Mouse (Mus musculus) neural tube, embryonic 14.5 days (tissue): ENCODE measurements at regions not wholly inside any gene's neighbourhood (a gene's known extent, or its start where the extent isn't known, plus 50 kb on each side); places are given as distances from the start of the nearest gene placed in this dataset.

Experiments used
- ATAC-seq: fragments of 200-750 bp; cut with Nextera tagmentation; 2 replicates; pipeline ENCODE4 v1.8.0; 2017; ENCODE audit warnings: low read depth, mild to moderate bottlenecking, moderate TSS enrichment, moderate library complexity
- H3K27ac ChIP-seq: fragments of 300-500 bp; sonication (generic); 2 replicates; pipeline ENCODE4 v1.5.1; 2014; ENCODE audit warnings: low read depth, mild to moderate bottlenecking, control low read depth, low read length, moderate library complexity, mixed read lengths
- H3K27me3 ChIP-seq: fragments of 300-500 bp; sonication (generic); 2 replicates; pipeline ENCODE4 v1.6.1; 2014; ENCODE audit warnings: low read length; ENCODE audit not compliant: control insufficient read depth, insufficient read depth
- H3K36me3 ChIP-seq: fragments of 300-500 bp; sonication (generic); 2 replicates; pipeline ENCODE4 v1.6.1; 2014; ENCODE audit warnings: low read length, mixed read lengths; ENCODE audit not compliant: control insufficient read depth, insufficient read depth
- H3K4me1 ChIP-seq: fragments of 300-500 bp; sonication (generic); 2 replicates; pipeline ENCODE4 v1.6.1; 2014; ENCODE audit warnings: low read length; ENCODE audit not compliant: control insufficient read depth, insufficient read depth
- H3K4me2 ChIP-seq: fragments of 300-500 bp; sonication (generic); 2 replicates; pipeline ENCODE4 v1.6.1; 2014; ENCODE audit warnings: mild to moderate bottlenecking, low read depth, low read length, control low read depth
- H3K4me3 ChIP-seq: fragments of 300-500 bp; sonication (generic); 2 replicates; pipeline ENCODE4 v1.5.1; 2014; ENCODE audit warnings: low read depth, low read length, control low read depth, mixed read lengths
- H3K9ac ChIP-seq: fragments of 300-500 bp; sonication (generic); replicated peaks from 2 replicates; pipeline ENCODE4 v1.6.1; 2014; ENCODE audit warnings: low read depth, mild to moderate bottlenecking, control low read depth, low read length, mixed read lengths
- H3K9me3 ChIP-seq: fragments of 300-500 bp; sonication (generic); 2 replicates; pipeline ENCODE4 v1.6.1; 2016; ENCODE audit warnings: low read length; ENCODE audit not compliant: control insufficient read depth
- WGBS: fragments of 180-500 bp; shearing (Covaris S2); extraction: QIAGEN DNeasy Blood & Tissue Kit; methylation state at CpG from one replicate; pipeline ENCODE4 v1.1.7; 2014; 5-methylcytosine and 5-hydroxymethylcytosine counted together

DNA sequence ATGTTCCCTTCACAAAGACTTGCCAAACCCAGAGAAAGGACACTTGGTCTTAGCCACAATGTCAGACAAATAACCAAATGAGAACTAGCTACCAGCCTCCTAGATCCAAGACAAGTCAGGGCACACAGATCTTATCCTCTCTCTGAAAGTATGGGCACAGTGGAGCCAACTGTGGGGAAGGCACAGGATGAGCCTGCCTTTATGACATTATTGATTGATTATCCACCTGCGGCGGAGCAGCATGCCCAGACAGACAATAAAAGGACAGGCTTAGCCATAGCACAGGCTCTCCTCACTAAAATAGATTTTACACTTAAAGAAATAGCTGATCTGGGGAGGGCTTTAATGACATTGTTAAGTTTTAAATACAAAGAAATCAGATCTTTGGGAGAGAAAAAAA lies 117.9 kb downstream of the Maf start:
- Histone ChIP-seq H3K27me3 (no peaks in the 10 kb centered on the region), H3K4me2 (no peak overlapping the region), H3K27ac (no peak overlapping the region), H3K9me3 (no peaks in the 10 kb centered on the region), H3K4me3 (no peak overlapping the region), H3K36me3 (no peaks in the 10 kb centered on the region), H3K9ac (no peak overlapping the region), H3K4me1 (no peaks in the 10 kb centered on the region)
- 80% methylated on average over 2 of the region's 2 CpGs for WGBS
- no peak for ATAC-seq

DNA sequence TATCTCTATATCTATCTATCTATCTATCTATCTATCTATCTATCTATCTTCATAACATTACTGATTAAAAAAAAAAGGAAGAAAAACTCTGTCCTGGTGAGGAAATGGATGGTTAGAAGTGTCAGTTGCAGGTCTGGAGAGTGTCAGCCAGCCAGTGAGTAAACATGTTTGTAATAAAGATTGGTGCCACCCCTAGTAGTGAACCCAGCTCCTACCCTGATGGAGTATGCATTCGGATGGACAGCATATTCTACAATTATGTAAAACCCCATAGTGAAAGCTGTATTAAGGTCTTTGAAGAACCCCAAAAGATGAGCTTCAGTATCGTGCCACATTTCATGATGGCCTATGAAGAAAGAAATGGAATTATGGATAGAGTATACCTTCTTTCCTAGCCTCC lies 118.5 kb downstream of the Maf start:
- Histone ChIP-seq H3K27ac (no peak overlapping the region), H3K4me2 (no peak overlapping the region), H3K9me3 (no peaks in the 10 kb centered on the region), H3K27me3 (no peaks in the 10 kb centered on the region), H3K9ac (no peak overlapping the region), H3K36me3 (no peaks in the 10 kb centered on the region), H3K4me1 (no peaks in the 10 kb centered on the region), H3K4me3 (no peak overlapping the region)
- WGBS: 86% methylated on average over 2 of the region's 2 CpGs
- ATAC-seq: no peak

DNA sequence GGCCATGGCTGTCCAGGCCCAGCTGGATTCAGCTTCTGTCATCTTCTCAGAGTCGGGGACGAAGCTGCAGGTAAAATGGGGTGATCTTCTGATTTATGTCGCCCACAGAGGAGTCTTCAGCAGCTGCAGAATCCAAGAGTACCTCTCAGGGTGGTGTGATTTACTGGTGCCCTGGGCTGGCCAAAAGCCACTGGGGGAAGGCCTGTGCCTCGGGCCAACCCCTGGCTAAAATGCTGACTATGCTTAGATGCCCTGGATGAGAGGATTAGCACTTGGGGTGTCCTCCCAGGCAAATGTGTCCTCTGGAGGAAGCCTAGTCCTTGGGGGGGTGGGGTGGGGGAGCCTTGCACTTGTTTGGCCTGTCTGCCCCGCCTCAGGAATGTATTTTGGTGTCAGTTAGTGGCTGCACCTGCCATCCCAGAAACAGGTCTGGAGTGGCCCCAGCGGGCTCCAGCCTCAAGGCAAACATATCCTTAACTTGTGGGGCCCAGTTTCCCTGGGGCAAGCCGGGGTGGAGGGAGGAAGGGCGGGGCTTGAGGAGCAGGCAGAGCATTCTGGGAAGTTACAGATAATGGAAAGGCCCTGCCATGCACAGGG lies 123.2 kb downstream of the Maf start:
- no peak overlapping the region for H3K4me2 ChIP-seq
- 74% methylated on average over 8 of the region's 8 CpGs for WGBS
- no peak for ATAC-seq

DNA sequence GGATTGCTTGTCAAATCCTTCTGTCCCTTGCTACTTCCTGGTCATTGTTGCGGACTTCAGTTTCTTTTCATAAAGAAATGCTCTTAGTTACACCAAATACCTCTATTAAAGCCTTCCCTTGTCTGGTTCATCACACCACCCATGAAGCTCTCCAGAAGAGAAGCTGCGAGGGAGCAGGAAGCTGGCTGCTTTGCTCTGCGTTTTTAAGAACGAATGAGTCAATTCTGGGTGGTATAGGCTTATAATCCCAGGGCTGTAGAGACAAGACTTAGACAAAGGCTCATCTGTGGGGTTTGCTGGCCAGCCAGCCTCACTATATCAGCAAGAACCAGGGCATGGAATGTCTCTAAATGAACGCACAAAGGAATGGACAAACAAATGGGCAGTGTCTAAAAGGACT lies 124.4 kb downstream of the Maf start:
- WGBS: 85% methylated on average over 5 of the region's 5 CpGs

More for the DNA sequence above, 123.2 kb downstream of the Maf start:
- Histone ChIP-seq H3K27me3 (no peaks in the 10 kb centered on the region), H3K4me3 (no peak overlapping the region), H3K4me1 (no peaks in the 10 kb centered on the region), H3K9ac (no peak overlapping the region), H3K9me3 (no peaks in the 10 kb centered on the region), H3K36me3 (no peaks in the 10 kb centered on the region), H3K27ac (no peak overlapping the region)

DNA sequence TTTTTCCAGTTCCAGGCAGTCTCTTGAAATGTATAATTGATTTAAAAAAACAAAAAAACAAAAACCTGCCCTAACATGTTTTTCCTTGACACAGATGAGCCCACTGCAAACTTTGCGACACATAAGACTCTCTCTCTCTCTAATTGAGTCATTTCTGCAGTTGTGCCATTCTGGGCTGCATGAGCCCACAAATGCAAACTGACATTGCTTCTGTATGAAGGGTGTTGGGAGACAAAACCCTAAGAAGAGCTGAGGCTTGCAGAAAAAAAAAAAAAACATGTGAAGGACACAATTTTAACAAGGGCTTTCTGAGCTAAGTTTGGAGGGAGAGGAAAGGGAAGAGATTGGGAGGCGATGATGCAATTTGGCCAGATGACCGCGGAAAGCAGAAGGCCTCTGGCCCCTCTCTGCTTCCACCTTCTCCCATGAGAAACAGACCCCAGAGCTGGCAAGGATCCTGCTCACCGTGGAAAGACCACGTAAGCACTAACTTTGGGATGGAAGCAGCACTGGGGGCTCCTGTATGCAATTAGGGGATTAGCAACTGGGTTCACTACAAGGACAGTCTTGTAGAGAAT lies 125.6 kb downstream of the Maf start:
- H3K9me3 ChIP-seq: no peaks in the 10 kb centered on the region
- no peaks in the 10 kb centered on the region for H3K27me3 ChIP-seq
- no peak overlapping the region for H3K4me2 ChIP-seq
- H3K4me3 ChIP-seq: no peak overlapping the region
- H3K9ac ChIP-seq: no peak overlapping the region
- 92% methylated on average over 6 of the region's 6 CpGs for WGBS
- H3K4me1 ChIP-seq: no peaks in the 10 kb centered on the region
- no peaks in the 10 kb centered on the region for H3K36me3 ChIP-seq
- H3K27ac ChIP-seq: no peak overlapping the region
- ATAC-seq: no peak

More for the DNA sequence above, 124.4 kb downstream of the Maf start:
- Histone ChIP-seq H3K9me3 (no peaks in the 10 kb centered on the region), H3K4me1 (no peaks in the 10 kb centered on the region), H3K9ac (no peak overlapping the region), H3K27me3 (no peaks in the 10 kb centered on the region), H3K27ac (no peak overlapping the region), H3K36me3 (no peaks in the 10 kb centered on the region), H3K4me3 (no peak overlapping the region), H3K4me2 (no peak overlapping the region)
- ATAC-seq: no peak

DNA sequence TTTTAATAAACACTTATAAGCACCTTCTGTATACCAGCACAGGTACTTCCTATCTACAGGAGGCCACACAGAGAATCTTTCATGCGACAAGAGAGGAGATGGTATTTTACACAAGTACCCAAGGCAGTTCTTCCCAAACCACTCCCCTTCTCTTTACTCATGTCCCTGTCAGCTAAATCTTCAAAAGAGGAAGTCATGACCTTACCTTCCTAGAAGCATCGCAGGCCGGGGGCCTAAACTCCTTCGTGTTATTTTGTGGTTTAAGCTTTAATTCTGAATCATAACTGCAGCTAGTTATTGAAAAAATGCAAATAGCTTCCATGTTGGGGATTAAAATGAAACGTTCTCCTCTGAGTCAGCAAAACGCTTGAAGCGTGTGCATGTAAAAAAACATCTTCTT lies 139.2 kb downstream of the Maf start:
- Histone ChIP-seq H3K4me3 (no peak overlapping the region), H3K4me1 (no peaks in the 10 kb centered on the region), H3K9me3 (no peaks in the 10 kb centered on the region), H3K27ac (no peak overlapping the region), H3K4me2 (no peak overlapping the region), H3K36me3 (no peaks in the 10 kb centered on the region), H3K27me3 (no peaks in the 10 kb centered on the region), H3K9ac (no peak overlapping the region)
- ATAC-seq: no peak
- 88% methylated on average over 7 of the region's 7 CpGs for WGBS

DNA sequence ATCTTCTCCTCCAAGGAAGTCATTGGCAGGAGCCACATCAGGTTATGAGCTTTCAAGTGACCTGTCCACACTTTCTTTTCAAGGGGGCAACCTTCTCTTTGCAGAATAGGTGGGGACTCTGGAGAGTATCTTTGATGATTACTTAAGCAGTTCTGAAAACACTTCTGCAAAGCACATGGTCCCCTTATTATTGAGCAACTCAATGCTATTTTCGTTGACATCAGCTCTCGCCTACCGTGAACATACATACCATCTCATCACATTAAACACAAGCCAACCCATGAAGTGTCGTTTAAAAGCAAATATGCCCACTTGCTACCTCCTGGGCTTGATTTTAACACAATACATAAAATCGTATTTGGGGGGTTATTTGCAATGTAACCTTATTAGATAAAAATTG lies 141.8 kb downstream of the Maf start:
- H3K4me3 ChIP-seq: no peak overlapping the region
- no peaks in the 10 kb centered on the region for H3K9me3 ChIP-seq
- H3K36me3 ChIP-seq: no peaks in the 10 kb centered on the region
- no peaks in the 10 kb centered on the region for H3K27me3 ChIP-seq
- no peak overlapping the region for H3K27ac ChIP-seq
- H3K9ac ChIP-seq: no peak overlapping the region
- ATAC-seq: no peak
- no peak overlapping the region for H3K4me2 ChIP-seq
- WGBS: 92% methylated on average over 5 of the region's 5 CpGs
- no peaks in the 10 kb centered on the region for H3K4me1 ChIP-seq

DNA sequence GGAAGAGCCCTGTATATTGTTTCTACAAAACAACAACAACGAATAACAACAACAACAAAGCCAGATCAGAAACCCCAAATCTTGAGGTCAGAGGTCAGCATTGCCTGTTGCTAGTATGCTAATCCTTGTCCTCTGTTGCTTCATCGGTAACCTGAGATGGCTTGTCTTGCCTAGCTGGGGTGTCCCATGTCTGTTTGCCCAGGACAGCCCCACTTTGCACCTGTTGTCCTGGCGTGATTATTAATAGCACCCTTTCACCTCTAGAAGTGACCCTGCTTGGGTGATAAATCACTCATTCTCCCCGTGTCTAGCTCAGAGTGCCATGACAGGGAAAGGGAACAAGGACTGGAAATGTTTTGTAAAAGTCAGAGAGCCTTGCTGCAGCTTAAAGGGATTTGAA lies 145.2 kb downstream of the Maf start:
- no peaks in the 10 kb centered on the region for H3K9me3 ChIP-seq
- H3K27ac ChIP-seq: no peak overlapping the region
- 44% methylated on average over 4 of the region's 4 CpGs for WGBS
- H3K9ac ChIP-seq: no peak overlapping the region
- ATAC-seq: no peak
- no peak overlapping the region for H3K4me2 ChIP-seq
- H3K4me3 ChIP-seq: no peak overlapping the region
- H3K36me3 ChIP-seq: no peaks in the 10 kb centered on the region
- H3K27me3 ChIP-seq: no peaks in the 10 kb centered on the region
- no peaks in the 10 kb centered on the region for H3K4me1 ChIP-seq

DNA sequence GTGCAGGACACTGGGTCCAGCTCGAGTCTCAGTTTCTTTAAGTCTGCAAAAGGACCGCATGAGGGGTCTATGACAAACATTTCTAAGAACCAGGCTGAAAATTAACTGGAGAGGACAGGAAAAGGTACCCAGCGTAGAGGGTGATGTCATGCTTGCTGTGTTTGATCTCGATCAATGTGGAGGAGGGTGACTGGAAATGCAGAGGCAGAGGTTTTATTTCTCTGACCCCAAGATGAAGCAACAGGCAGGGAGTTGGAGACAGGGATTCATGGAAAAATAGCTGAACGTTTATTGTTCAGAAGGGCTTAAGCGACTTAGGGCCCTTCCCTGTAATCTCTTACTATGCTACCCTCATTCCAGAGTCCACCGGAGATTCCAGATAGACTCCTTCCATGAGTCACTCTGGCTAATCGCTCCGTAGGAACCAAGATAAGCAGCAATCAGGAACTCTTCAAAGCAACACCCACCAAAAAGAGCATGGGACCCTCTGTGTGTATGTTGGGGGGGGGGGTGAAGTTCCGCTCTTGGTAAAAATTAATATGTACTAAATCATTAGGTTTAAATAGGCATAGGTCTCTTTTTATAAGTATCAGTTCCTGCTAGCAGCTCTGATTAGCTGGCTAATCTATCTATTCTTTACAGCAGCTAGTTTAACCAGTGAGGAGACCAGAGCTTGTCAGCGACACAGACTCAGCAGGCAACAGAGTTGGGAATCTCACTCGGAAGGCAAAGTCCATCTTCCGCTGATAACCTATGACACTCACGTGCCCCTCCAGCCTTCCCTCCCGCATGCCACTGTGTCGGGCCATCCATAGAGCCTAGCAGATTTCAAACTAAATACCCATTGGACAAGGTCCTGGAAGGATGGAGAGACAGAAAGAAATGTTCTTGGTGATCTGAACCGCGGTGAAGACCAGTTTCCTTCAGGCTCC lies 146.3 kb downstream of the Maf start:
- H3K4me2 ChIP-seq: no peak overlapping the region

More for the DNA sequence above, 146.3 kb downstream of the Maf start:
- Histone ChIP-seq H3K9me3 (no peaks in the 10 kb centered on the region), H3K9ac (no peak overlapping the region), H3K4me3 (no peak overlapping the region), H3K4me1 (no peaks in the 10 kb centered on the region), H3K27me3 (no peaks in the 10 kb centered on the region), H3K27ac (no peak overlapping the region), H3K36me3 (no peaks in the 10 kb centered on the region)
- WGBS: 90% methylated on average over 18 of the region's 18 CpGs
- ATAC-seq: no peak
